Mouse (Mus musculus) heart, embryonic 13.5 days (tissue): ENCODE results near the gene Il1r1. TPM values are rescaled to one million over a fixed set of nuclear protein-coding genes. Genes with fewer than 3 reads are reported as not detected.

Experiments used
- polyA plus RNA-seq: library from polyadenylated mRNA; unstranded; fragments of >200 nt; fragmentation: Nextera tagmentation; extraction: Ambion mirVana; gene quantifications from 2 replicates; pipeline ENCODE4 v1.2.1, GENCODE M21; 2015

Il1r1 gene
- polyA plus RNA-seq, 1 experiment from 2014 or later = 6.3 TPM

Other genes starting within 250 kb of the Il1r1 start
- 0.15 and 0.37 TPM in 2 replicates for gene Il1r2, start 151.0 kb upstream of the Il1r1 start, polyA plus RNA-seq
- gene Il1rl2, start 99.5 kb downstream of the Il1r1 start, polyA plus RNA-seq = 3.5 and 3.8 TPM in 2 replicates
- gene Il1rl1, start 204.5 kb downstream of the Il1r1 start, polyA plus RNA-seq = 0.19 and 0.51 TPM in 2 replicates
- not detected in 2 replicates for gene Il18r1, start 240.5 kb downstream of the Il1r1 start, polyA plus RNA-seq